Mouse (Mus musculus): ENCODE measurements around the gene Chst10. TPM values are rescaled to one million over a fixed set of nuclear protein-coding genes. Genes with fewer than 3 reads are reported as not detected.

The Chst10 gene
- polyA plus RNA-seq, 1 experiment from 2014 or later, result 64.4 TPM

Other genes starting within 250 kb of the Chst10 start
- 9.6 and 13.1 TPM in 2 replicates for gene Aff3, start 233.2 kb downstream of the Chst10 start, polyA plus RNA-seq (2015; fragmentation: Nextera tagmentation; extraction: Ambion mirVana)
- 24.7 and 27.3 TPM in 2 replicates for gene Lonrf2, start 61.5 kb downstream of the Chst10 start, polyA plus RNA-seq (2015; fragmentation: Nextera tagmentation; extraction: Ambion mirVana)
- 0.25 and 0.29 TPM in 2 replicates for gene Nms, start 41.0 kb upstream of the Chst10 start, polyA plus RNA-seq (2015; fragmentation: Nextera tagmentation; extraction: Ambion mirVana)
- gene Pdcl3, start 87.4 kb upstream of the Chst10 start, polyA plus RNA-seq (2015; fragmentation: Nextera tagmentation; extraction: Ambion mirVana), result 158 and 163 TPM in 2 replicates